ENCODE assay signal across 7 mouse cellular contexts in genomic region chr8:90244458-90245145, GRCm38 (mm10).
DNase-seq lines count a peak whose midpoint lies in the region; ATAC-seq and TF ChIP-seq lines count a peak whose summit lies in the region.

No protein-coding gene starts in this region.

- WGBS in forebrain, postnatal 0 days = 21% methylated on average over 10 of the region's 10 CpGs
- WGBS in stomach, postnatal 0 days = 74% methylated on average over 10 of the region's 10 CpGs

- peak; percentile 93 for ATAC-seq in forebrain, postnatal 0 days
- no peak for ATAC-seq in stomach, postnatal 0 days (ENCODE audit: low FRiP score, low TSS enrichment)

- H3K4me3 ChIP-seq in ES-E14 (ENCODE audit: insufficient read depth in 1 of 2, low read depth in 1 of 2, low read length in 2 of 2, poor library complexity in 1 of 2, severe bottlenecking in 1 of 2) = no peak overlapping the region
- H3K4me3 ChIP-seq in forebrain, postnatal 0 days (ENCODE audit: low read depth, low read length) = no peak overlapping the region
- H3K4me3 ChIP-seq in stomach, postnatal 0 days (ENCODE audit: low read depth, low read length) = no peak overlapping the region

- H3K36me3 ChIP-seq in ES-E14 (ENCODE audit: control insufficient read depth, insufficient read depth, low read length, poor library complexity, severe bottlenecking) = no peaks in the 10 kb centered on the region
- H3K36me3 ChIP-seq in forebrain, postnatal 0 days (ENCODE audit: insufficient read depth) = peaks cover 11% of the 10 kb centered on the region
- peaks cover 4% of the 10 kb centered on the region; the same call in 1 of the 2 replicates for H3K36me3 ChIP-seq in stomach, postnatal 0 days (ENCODE audit: control insufficient read depth, insufficient read depth, low read length)

- H3K9me3 ChIP-seq in ES-E14 (ENCODE audit: control insufficient read depth, insufficient read depth, low read depth, low read length) = no peaks in the 10 kb centered on the region
- no peaks in the 10 kb centered on the region for H3K9me3 ChIP-seq in forebrain, postnatal 0 days (ENCODE audit: low read length)
- no peaks in the 10 kb centered on the region for H3K9me3 ChIP-seq in stomach, postnatal 0 days (ENCODE audit: control insufficient read depth, low read length)

- H3K4me2 ChIP-seq in forebrain, postnatal 0 days (ENCODE audit: low read depth) = no peak overlapping the region
- no peak overlapping the region for H3K4me2 ChIP-seq in stomach, postnatal 0 days (replicated peaks; ENCODE audit: low read depth)

- peak; percentile 4 for DNase-seq in ES-E14 (ENCODE audit: low read depth, low spot score)
- DNase-seq in cerebellum, adult 11-12 months = peak; percentile 54
- peak; percentile 72 for DNase-seq in forebrain, postnatal 0 days
- DNase-seq in layer of hippocampus, postnatal 10 days (ENCODE audit: low spot score in 2 of 2) = peak; percentile 18 to 31
- DNase-seq in stomach, postnatal 0 days (ENCODE audit: low spot score) = no peak
- DNase-seq in frontal cortex, postnatal 25 days (ENCODE audit: low spot score in 2 of 2) = no peak
- no peak for DNase-seq in frontal cortex, postnatal 10 days (ENCODE audit: low spot score in 2 of 2)

- H3K4me1 ChIP-seq in ES-E14 (ENCODE audit: control insufficient read depth in 2 of 2, insufficient read depth in 2 of 2, low read length in 2 of 2, poor library complexity in 1 of 2) = peaks cover 0 to 6% of the 10 kb centered on the region in 2 experiments; a peak in 1 of 4 replicates
- H3K4me1 ChIP-seq in forebrain, postnatal 0 days (ENCODE audit: insufficient read depth) = 0 out of 2 replicates have a peak, but pooled peaks cover 13% of the 10 kb centered on the region
- H3K4me1 ChIP-seq in stomach, postnatal 0 days (replicated peaks; ENCODE audit: control insufficient read depth, insufficient read depth) = no peaks in the 10 kb centered on the region

- H3K27ac ChIP-seq in ES-E14 (ENCODE audit: insufficient read depth, low read depth, low read length, poor library complexity, severe bottlenecking) = no peak overlapping the region
- H3K27ac ChIP-seq in forebrain, postnatal 0 days (ENCODE audit: low read depth, low read length) = no peak overlapping the region
- no peak overlapping the region for H3K27ac ChIP-seq in stomach, postnatal 0 days (replicated peaks)

- TF ChIP-seq CTCF in forebrain, postnatal 0 days (IDR thresholded peaks at IDR 0.05; ENCODE audit: low read depth) = peak; percentile 42
- peak; percentile 14; the same call in 1 of the 2 replicates for TF ChIP-seq CTCF in stomach, postnatal 0 days (IDR thresholded peaks at IDR 0.05; ENCODE audit: low read depth)

- in situ Hi-C loops in ES-E14 (cut with MboI; ENCODE audit: low sequenced_read_pairs in 2 of 2, unreplicated experiment in 2 of 2) = no loop called here

- H3K27me3 ChIP-seq in forebrain, postnatal 0 days (ENCODE audit: insufficient read depth, low read length) = no peaks in the 10 kb centered on the region
- H3K27me3 ChIP-seq in stomach, postnatal 0 days (ENCODE audit: control insufficient read depth, insufficient read depth, low read length) = no peaks in the 10 kb centered on the region

- H3K9ac ChIP-seq in ES-E14 (ENCODE audit: insufficient read depth, low read depth, low read length, poor library complexity, severe bottlenecking) = no peak overlapping the region
- no peak overlapping the region for H3K9ac ChIP-seq in forebrain, postnatal 0 days
- no peak overlapping the region for H3K9ac ChIP-seq in stomach, postnatal 0 days (ENCODE audit: low read length)

- no peak for TF ChIP-seq EP300 in stomach, postnatal 0 days (optimal IDR thresholded peaks at IDR 0.05)

TF ChIP-seq in ES-E14, 5 proteins besides CTCF, POLR2A, EP300 and RAD21:
- TF ChIP-seq CHD2 (IDR thresholded peaks at IDR 0.05; ENCODE audit: low read depth, low read length) (no peak), ZC3H11A (IDR thresholded peaks at IDR 0.05; ENCODE audit: borderline replicate concordance, low read depth, low read length) (no peak)

Comparison
In these comparisons a context has a peak if more than half of its experiments do, and no peak if none do; other contexts are left out.
1. DNase-seq: peak in ES-E14 (single experiment), cerebellum, adult 11-12 months (single experiment), forebrain, postnatal 0 days (single experiment) and layer of hippocampus, postnatal 10 days (2 of 2); none in stomach, postnatal 0 days (single experiment), frontal cortex, postnatal 25 days (0 of 2) and frontal cortex, postnatal 10 days (0 of 2).